Mouse (Mus musculus): Measurements from ENCODE around the gene Ltb.

The Ltb gene

GRCm38 (mm10) chr17:35193881-35194843 lies at the start of gene Ltb:
Gene Ltb, plus strand, starts transcription at chr17:35194439.
- no peak for DNase-seq (ENCODE audit: low spot score)

DNA sequence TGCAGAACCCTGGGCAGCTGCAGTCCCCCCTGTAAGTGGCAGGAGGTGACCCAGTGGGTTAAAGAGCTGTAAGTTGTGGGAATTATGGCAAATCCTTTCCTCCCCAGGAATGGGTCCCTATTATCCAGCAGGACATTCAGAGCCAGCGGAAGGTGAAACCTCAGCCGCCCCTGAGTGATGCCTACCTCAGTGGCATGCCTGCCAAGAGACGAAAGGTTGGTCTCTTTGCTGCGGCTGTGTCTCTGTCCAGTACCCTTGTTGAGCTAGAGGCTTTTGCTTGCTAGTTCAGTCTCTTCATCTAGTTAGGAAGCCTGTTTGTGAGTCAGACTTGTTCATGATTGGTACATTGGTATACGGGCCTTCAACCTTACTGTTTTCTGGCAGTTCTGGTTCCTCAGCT lies 48.1 kb upstream of the Ltb start:
- DNase-seq (ENCODE audit: low spot score): no peak

- DNase-seq (ENCODE audit: low spot score): no peak
Measured at GRCm38 (mm10) chr17:35147348-35147747, 46.9 kb upstream of the Ltb start.

DNA sequence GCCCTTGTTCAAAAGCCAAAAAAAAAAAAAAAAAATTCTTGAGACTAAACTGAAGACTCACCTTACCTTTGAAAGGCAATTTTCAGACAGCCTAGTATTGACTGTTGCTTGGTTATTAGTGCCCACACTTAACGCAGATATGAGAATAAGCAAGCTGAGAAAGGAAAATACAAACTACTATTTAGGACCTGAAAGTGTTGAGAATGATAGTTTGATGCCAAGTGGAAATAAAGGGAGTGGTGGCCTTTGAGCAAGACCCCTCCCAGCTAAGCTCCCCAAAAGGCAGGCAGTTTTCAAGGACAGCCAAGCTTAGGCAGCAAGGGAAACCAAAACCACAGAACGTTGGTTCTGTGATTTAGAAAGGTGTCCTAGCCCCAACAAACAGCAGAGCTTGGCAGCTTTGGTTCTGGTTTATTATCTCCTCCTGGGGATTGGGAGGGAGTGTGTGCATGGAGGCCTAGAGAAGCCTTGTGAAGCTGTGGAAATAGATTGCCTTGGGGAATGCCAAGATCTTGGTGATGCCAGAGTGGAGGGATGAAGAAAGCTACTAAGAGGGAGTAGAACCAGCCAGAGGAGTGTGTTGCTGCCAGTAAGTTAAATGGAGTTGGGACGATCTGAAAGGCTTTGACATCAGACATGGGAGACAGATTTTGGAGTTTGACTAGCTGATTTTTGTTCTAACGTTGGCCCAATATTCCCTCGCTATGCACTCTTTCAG lies 46.2 kb upstream of the Ltb start:
- DNase-seq (ENCODE audit: low spot score): no peak

DNA sequence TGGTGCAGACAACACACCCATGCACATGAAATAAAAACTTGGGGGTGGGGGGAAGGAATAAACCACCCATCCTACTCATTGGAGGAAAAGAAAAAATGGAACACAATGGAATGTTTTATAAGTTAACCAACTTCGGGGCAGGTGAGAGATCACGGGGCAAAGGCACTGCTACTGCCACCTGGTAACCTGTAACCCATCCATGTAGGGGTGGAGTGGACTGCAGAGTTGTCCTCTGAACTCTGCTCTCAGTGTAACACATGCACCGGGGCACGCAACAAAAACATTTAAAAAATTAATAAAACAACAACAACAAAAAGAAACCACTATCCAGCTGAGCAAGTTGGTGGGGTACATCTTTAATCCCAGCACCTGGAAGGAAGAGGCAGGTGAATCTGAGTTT lies 42.1 kb upstream of the Ltb start:
- no peak for DNase-seq (ENCODE audit: low spot score)

- DNase-seq (ENCODE audit: low spot score): no peak
Measured at GRCm38 (mm10) chr17:35153077-35153476, 41.2 kb upstream of the Ltb start.

DNA sequence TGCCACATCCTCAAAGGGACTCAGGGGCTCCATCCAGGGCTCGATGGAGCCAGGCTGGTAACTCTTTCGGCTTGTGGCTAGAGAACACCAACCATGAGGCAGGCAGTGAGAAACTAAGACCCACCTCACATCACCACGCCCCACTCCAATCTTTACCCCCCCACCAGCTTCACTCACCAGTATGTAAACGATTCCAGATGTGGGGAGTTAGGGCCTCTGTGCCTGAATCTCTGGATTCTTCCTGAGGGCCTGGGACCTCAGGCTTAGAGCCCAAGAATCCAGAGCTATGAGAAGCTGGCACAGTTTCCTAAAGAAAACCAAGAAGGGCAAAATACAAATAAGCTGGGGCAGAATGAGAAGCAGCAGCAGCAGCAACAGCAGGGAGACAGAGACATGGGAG lies 40.3 kb upstream of the Ltb start:
- no peak for DNase-seq (ENCODE audit: low spot score)

GRCm38 (mm10) chr17:35154616-35155015 lies 39.6 kb upstream of the Ltb start:
- DNase-seq (ENCODE audit: low spot score): no peak

- no peak for DNase-seq (ENCODE audit: low spot score)
Measured at GRCm38 (mm10) chr17:35155451-35155850, 38.8 kb upstream of the Ltb start.

DNA sequence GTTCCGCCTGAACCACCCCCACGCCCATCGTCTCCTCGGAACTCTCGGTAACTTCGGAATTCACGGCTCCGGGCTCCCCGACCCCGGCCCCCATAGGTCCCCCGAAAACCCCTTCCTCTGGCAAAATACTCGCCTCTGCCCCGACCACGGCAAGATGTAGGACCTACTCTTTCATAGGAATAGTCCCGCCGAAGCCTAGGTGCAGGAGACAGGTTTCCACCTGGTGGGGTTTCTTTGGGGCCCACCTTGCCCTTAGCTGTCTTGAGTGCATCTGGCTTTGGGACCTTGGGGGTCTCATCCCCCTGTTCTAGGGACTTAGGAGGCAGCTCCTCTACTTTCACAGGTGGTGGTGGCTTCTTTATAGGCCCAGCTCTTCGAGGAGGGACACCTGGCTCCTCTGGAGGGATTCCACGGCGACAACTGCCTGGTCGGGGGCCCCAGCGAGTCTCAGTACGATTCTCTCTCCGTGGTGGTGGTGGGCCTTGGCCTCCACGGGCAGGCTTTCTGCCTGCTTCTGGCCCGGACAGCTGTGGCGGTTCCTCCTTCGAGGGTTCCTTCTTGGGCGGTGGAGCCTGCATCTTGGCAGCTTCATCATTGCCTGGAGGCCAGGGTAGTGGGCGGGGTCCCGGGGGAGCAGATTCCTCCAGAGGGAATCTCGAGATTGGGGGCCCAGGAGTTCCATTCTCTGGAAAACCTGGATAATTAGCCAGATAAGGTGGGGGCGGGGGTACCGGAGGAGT lies 37.6 kb upstream of the Ltb start:
- no peak for DNase-seq (ENCODE audit: low spot score)

DNA sequence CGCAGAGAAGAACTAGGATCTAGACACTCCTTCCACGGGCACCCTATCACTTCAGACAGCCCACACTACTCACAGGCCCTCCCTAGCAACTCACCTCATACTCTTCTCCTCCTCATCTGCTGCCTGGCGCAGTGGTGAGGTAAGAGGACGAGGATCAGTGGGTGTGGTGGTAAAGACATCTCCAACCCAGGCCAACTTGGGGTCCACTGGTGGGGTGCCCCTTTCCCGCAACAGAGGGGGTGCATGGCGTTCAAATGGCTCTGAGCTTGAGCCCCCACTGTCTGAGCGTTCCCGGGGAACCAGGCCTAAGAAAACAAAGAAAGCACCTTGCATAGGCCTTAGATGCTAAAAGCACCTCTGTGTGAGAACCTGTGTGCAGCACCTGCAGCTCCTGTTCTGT lies 37.0 kb upstream of the Ltb start:
- DNase-seq (ENCODE audit: low spot score): no peak

- no peak for DNase-seq (ENCODE audit: low spot score)
Measured at GRCm38 (mm10) chr17:35157661-35158175, 36.5 kb upstream of the Ltb start.

DNA sequence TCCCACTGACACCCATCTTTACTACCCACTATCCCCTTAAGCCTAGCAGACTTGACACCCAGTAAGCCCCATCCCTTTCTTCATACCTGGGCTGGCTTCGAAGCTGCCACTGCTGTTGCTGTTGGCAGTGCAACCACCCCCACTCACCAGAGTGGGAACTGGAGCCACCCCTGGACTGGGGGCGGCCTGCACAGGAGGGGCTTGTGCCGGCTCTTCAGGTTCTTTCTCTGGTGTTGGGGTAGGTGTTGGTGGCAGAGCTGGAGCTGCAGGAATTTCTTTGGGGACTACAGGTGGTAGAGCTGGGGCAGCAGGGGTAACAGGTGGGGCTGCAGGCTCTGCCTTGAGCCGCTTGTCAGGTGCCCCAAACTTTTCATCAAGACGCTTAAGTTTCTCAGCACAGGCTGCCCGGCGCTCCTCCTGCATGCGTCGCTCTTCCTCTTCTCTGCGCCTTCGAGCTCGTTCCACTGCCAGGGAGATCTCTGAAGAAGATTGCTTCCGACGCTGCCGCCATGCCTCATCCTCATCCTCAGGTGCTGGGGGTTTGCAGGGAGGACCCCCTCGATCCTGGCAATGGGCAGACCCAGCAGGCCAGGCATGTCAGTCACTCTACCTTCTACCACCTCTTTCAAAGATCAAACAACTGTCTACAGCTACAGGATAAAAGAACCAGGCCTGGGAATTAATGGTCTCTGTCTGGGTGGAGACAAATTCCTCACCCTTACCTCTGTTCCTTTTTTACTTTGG lies 35.2 kb upstream of the Ltb start:
- no peak for DNase-seq (ENCODE audit: low spot score)

GRCm38 (mm10) chr17:35159638-35160037 lies 34.6 kb upstream of the Ltb start:
- DNase-seq (ENCODE audit: low spot score): no peak

GRCm38 (mm10) chr17:35161421-35161820 lies 32.8 kb upstream of the Ltb start:
- DNase-seq (ENCODE audit: low spot score): no peak

DNA sequence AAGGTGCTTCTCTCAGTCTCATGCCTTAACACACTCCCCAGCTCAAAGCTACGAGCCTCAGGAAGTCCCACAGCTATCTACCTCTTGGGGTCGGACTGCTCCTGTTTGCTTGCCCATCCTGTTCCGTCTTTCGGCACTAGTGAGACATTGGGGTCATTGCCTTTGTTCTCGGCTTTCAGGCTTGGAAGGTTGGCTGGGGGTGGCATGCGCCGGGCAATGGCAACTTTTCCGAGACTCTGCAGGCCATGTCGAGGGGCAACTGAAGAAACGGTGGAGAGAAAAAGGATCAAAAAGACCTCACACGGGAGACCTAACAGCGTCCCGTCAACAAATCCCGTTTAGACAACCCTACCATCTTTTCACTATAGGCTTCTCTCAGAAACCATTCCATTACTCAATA lies 32.1 kb upstream of the Ltb start:
- DNase-seq (ENCODE audit: low spot score): no peak

GRCm38 (mm10) chr17:35162730-35163129 lies 31.5 kb upstream of the Ltb start:
- no peak for DNase-seq (ENCODE audit: low spot score)

DNA sequence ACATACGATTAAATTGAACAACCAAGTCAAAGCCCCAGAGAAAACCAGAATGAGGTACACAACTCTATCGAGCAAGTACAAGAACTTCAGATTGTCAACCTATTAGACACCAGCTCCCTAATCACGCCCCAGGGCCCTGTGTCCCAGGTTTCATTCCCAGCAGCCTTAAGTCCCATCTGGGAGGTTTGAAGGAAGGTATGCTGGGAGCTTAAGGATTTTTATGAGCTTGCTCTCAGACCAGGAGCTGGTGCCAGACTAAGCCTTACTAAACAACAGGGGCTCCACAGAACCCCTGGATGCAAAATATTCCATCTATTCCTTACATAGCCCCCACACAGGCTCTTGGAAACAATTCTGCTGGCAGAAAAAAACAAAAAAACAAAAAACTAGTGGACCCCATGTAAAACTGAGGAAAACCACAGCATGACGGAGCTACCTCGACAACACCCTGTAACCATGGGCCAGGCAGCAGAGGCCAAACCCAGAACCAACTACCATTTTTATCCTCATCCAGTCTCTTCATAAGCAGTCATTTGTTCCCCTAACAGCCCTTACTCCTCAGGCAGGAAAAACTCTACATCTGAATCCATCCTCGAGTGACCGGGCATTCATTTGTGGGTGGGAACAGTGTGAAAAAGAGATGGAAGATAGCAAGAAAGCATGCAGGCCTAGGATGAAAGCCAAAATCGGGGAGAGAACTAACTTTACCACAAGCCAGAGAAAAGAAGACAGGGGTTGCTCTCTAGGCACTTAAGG lies 30.7 kb upstream of the Ltb start:
- DNase-seq (ENCODE audit: low spot score): no peak

GRCm38 (mm10) chr17:35164218-35164567 lies 30.0 kb upstream of the Ltb start:
- DNase-seq (ENCODE audit: low spot score): no peak

DNA sequence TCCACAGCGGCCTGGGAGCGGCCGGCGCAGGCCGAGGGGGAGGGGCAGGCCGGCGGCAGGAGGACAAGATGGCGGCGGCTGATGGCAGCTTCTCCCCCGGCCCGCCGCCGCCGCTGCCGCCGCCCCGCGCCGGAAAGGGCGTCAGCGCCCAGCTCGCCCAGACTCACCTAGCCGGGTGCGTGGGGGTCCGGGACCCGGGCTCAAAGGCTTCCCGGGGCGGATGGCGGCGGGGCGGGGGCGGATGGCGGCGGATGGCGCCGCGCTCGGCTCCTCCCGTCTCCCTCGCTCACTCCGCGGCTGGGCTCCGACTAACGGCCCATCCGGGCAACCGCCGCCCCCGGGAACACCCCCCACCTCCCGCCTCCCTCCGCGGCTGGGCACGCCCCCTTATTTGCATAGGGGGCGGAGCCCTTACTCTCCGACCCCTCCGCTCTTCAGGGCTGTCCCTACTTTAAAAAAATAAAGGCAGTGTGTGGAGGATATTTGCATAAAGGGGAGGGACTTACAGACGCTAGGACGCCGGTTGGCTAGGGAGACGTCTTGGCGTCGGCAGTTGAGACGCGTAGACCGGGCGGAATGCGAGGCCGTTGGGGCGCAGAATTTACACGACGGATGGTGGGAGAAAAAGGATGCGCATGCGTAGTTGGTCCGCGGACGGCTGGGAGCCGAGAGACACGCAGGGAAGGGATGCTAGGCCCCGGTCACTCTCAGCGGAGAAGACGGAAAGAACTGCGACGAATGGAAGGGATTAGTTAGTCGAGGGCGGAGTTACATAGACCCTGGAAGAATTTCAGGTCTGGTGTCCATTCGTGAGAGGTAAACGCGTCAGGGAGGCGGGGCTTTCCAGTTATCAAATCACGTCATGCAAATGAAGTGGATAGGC lies 29.4 kb upstream of the Ltb start, which contains the start of gene Prrc2a:
TSS of gene Prrc2a (minus strand) at position 330 of the 883 bp plus-strand sequence.
- peak; percentile 100 for DNase-seq (ENCODE audit: low spot score)

Measured in embryo, embryonic 10 days (tissue).